Mouse (Mus musculus) telencephalon, adult 2 months (tissue): ENCODE results near the gene Gm44511.
"Not testable (repeated sequence)": the region's sequence is repeated elsewhere in the genome, so short reads cannot be mapped to it uniquely, and the experiment has no call there.

Experiments used
- DNase-seq: peaks from one replicate; pipeline ENCODE4 v3.0.0-alpha.2; 2011; ENCODE audit warnings: low read depth, low spot score

Gene Gm44511

DNA sequence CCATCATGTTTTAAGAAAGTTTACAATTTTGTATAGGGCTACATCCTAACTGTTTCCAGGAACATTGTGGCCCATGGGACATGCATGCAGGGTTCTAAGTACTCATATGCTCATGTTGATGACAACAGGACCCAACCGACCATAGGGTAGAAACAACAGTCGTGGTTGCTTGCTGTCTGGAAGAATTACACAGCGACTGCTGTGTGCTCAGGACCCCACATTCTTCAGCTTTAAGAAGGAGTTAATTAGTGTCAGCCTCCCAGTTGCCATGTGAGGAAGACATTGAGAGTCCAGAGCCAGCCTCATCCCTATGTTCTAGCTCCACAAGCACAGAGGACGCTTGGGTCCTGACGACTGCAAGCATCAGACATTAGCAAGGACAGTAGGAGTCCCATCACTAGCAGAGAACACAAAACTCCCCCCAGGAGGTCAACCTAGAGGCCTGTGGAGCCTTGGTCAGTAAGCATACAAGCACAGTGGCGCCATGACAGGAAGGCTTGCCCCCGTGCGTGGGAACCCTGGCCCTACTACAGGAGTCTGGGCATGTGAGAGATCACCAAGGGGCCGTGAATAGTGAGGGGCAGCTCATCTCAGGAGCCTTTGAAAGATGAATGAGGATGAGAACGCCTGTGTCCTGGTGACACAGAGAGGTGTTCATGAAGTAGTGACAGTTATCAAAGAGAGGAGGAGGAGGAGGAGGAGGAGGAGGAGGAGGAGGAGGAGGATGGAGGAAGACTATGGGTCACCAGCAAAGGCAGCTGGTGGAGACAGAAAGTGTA, 63.0 kb downstream of the Gm44511 start:
- not testable (repeated sequence) for DNase-seq

DNA sequence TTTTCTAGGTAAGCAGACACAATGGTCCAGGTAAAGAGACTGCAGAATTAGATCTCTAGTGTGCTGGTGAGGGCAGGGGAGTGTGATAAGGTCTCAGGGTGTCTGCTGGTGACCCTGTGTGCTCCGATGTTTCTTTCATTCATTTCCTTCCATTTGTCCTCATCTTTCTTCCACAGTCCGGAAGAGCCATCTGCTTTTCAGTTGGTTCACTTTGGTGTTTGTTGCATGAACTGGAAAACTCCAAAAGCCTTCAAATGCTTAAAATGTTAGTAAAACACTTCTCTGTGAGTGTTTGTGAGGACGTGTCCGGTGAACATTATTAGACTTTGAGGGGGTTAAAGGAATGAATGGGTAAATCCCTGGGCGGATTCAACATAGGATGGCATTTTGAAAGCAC, 65.0 kb downstream of the Gm44511 start:
- no peak for DNase-seq

DNA sequence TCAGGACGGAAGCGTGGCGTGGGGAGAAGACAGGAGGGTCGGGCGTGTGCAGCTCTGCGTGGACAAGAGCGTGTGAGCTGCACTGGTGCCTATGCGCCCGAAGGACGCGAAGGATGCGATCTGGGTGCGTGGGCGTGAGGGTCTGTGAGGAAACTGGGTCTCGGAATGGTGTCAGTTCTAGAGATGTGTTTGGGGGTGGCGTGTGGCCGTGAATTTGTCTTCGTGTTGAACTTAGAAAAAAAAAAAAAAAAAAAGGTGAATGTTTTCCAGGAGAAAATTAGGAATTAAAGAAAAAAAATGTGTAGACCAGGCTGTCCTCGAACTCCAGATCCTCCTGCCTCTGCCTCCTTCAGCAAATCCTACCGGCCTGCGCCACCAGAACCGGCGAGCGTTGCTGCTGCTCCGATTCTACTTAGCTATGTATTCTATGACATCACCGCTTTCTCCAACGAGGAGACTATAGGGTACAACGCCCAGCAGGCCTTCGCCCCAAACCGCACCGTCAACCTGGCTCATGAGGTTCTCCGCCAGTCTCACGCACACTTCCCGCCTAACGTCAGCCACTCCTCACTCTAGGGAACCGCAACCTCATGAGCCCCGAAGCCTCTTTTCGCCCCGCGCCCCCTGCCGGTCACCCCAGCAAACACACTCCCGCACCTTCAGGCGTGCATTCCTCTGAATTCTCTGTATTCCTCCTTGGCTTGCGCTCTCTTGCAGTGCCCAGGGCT, 65.5 kb downstream of the Gm44511 start:
- peak; percentile 73 for DNase-seq

DNA sequence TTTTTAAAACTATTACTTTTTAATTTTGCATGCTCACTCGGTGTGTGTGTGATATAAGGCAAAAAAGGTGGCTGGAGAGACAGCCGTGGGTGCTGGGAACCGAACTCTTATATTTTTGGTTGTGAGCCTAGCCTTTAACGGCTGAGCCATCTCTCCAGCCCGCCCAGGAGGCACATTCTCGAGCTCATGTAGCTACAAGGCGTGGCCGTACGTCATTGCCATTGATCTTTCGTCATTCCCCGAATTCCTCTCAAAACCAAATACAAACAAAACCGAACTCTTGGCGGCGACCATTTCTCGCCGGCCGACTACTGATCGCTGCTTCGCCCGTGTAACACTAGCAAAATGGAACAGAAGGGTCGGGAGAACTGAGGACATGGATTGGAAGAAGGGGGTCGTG, 66.1 kb downstream of the Gm44511 start:
- not testable (repeated sequence) for DNase-seq

DNA sequence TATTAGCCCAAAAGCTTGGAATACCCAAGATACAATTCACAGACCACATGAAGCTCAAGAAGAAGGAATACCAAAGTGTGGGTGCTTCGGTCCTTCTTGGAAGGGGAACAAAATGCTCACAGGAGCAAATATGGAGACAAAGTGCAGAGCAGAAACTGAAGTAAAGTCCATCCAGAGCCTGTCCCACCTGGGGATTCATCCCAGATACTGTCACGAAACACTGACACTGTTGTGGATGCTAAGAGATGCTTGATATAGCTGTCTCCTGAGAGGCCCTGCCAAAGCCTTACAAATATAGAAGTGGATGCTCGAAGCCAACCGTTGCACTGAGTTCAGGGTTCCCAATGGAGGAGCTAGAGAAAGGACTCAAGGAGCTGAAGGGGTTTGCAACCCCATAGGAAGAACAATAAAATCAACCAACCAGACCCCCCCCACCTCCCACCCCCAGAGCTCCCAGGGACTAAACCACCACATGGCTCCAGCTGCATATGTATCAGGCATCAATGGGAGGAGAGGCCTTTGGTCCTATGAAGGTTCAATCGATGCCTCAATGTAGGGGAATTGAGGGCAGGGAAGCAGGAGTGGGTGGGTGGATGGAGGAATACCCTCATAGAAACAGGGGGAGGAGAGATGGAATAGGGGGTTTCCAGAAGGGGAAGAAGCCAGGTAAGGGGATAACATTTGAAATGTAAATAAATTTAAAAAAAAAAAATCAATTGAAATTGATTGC, 66.7 kb downstream of the Gm44511 start:
- DNase-seq, result no peak

DNA sequence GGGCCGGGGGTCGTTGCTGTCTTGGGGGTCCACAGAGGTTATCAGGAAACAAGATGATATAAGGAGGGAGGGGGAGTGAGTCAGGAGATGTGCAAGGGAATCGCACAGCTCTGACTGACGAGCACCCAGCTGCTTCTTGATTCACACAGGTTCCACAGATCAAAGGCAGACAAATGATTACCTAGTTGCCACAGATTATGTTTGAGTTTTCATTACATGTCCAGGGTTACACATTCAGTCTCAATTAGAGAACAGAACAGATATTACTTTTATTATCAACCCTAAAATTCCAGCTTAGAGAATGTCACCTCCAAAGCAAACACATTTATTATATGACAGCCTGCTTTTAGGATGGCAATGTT, 70.7 kb downstream of the Gm44511 start:
- DNase-seq, result not testable (repeated sequence)

DNA sequence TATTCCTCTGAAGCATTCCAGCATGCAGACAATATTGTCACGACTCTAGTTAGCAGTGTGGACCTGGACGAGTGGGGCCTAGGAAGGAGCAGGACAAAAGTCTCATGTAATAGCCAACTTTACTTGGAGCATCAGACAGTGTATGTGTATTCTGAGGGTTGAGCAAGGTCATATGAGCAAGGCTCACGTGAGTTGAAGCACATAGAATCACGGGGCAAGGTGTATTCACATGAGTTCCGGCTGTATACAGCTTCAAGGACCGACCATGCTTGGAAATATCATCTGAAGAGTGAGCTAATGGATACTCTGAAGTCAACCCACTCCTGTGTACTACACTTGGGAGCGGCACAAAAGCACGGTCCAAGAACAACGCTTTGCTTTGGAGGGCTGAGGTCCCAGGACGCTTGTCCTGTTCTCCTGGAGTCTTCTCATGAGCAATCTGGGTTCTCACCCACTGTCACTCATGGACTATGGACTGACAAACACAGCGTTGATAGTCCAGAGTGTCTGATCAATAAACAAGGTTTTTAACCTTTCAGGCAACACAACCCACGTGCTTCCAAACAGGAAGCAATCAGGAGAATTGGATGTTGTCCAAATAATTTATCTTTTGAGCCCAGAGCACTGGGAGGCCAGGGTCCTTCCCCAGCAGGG, 71.2 kb downstream of the Gm44511 start:
- not testable (repeated sequence) for DNase-seq

DNA sequence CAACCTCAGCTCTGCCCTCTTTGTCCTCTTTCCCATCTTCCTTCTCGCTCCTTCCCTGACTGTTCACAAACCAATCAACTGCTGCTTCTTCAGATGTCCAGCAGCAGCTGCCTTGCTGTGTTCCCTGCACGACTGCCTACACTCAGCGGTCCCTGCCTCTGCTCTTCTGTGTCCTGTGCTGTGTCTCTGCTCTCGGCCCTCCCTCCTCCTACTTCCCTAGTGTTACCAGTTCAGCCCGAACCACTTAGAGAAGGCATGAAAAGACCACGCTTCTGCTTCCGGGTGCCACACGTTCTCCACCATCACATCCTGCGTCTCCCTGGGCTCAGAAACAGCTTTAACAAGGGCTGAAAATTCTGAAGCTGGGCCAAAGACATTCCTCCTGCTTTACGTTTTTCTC, 71.8 kb downstream of the Gm44511 start:
- not testable (repeated sequence) for DNase-seq

DNA sequence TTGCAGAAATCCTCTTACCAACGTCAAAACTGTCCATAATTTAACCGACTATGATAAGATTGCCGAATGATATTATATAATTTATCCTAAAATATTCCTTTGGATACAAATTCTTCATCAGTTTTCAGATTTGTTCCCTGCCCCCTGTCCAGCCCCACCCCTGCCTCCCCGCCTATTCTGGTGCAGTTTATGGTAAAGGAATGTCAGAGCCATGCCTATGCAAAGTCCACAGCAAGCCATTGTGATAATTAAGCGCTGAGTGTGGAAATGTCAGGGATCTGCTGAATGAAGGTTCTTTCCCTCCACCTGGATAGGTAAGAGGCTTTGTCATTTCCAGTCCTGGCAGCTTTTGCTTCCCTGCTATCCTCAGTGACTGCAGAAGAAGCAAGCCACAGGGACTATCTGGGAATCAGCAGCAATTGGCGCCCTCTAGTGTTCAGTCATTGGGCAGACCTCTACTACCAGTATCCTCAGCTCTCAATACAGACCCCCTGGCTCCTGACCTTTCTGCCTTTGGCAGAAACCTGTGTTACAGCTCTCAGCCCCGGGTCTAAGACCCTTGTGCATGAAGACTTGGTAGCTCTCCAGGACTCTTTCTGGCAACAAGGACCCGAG, 72.4 kb downstream of the Gm44511 start:
- not testable (repeated sequence) for DNase-seq

DNA sequence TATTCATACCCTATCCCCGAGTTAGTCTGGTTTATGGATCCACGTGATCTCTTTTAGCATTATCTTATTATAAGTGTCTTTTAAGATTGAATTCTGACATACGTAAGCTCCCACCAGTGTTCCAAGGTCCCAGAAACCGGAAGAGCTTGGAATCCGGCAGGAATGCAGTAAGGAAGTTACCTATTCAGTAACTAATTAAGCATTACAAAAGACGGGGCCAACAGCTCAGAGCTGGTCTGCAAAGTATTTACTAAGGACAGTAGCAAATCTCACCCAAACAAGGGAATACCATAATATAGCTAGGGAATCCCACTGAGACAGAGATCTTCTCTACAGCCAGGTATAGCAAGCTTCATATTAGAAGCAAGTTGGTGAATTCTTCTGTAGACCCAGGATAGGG, 79.1 kb downstream of the Gm44511 start:
- DNase-seq, result not testable (repeated sequence)

DNA sequence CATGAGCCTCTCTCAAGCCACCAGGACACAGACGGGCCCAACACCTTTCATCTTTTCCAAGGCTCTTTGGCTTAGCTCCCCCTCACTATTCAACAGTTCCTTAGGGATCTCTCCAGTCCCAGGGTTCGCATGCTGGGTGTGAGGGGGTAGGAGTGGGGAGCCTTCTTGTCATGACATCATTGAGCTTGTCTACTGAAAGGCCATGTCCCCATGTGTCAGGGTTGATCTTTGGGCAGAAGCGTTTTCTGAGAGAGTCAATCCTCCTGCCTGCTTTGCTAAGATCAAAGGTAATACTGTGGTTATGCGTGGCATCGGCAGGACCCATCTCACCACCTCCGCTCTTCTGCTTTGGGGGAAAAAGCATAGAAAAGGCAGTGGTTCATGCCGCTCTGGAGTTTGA, 88.7 kb downstream of the Gm44511 start:
- no peak for DNase-seq

DNA sequence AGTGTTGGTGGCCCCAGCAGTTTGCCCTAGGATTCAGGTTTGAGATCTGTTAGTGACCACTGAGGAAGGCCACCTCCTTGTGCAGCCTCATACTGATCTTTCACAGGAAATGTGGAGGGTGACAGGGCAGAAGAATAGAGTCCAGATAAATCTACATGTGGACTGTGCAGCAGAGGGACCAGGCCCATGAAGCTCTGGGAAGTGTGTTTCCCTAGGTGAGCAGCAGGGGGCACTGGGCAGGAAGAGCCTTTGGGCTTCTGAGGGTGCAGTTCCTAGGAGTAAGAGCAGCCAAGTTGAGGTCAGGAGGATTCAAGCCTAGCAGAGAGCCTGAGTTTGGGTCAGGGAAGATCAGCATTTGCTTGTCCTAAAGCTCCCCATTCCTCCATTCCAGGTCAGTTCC, 90.0 kb downstream of the Gm44511 start:
- no peak for DNase-seq

DNA sequence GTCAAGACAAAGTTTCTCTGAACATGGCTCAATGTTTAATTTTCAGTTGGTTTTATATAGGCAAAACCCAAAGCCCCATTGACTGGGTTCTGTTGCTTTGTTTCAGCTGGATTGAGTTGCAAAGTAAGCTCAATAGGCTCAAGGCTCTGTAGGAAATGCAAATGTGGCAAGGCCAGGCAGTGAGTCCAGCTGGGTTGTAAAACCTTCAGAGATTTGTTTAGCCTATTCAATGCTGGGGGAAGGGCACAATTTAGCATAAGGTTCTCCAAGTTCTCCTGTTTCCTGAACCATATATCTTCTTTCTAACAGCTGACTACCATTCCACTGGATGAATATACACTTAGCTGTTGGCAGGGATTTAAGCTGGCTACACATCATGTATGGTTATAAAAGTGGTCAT, 91.2 kb downstream of the Gm44511 start:
- no peak for DNase-seq

DNA sequence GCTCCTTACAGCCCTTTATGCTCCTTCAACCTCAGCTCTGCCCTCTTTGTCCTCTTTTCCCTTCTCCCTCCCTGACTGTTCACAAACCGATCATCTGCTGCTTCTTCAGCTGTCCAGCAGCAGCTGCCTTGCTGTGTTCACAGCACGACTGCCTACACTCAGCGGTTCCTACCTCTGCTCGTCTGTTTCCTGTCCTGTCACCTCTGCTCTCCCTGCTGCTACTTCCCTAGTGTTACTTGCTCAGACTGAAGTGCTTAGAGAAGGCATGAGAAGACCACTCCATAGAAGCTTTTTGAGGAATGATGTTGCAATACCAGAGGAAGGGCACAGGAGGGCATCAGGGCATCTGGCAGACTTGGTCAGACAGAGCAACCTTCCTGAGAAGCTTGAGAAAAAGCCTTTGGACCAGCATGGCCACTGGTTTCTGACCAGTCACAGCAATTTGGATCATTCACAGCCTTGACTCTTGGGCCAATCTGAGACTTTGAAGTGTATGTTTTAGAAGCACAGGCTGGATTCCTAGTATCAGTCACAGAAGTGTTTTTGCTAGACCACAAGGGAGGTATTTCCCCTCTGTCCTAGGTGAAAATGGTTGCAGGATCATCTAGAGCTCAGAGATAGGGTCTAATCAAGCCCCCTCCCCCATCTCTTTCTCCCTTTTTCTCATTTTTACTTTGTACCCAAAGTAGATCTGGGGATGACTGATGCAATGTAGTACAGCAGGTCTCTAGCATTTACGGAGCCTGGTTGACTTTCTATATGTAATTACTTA, 92.0 kb downstream of the Gm44511 start:
- no peak for DNase-seq

DNA sequence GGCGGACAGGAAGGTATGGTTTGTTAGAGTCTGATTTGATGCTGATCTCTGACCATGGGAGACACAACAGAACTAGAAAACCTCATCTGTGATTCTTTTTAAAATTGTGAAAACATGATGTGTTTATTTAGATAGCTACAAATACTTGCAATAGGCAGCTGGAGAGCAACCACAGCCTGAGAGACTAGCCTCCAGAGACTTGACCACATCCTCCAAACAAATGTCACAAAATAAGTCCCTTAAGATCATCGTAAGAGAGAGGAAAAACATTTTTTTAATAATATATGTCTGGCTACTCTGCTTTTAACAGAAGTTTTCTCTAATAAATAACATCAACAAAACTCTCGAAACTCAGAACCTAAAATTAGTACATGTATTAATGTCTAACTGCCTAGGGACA, 94.1 kb downstream of the Gm44511 start:
- DNase-seq, result no peak
